Mouse (Mus musculus) liver, adult 2 months (tissue): ENCODE results near the gene Sox30. TPM values are rescaled to one million over a fixed set of nuclear protein-coding genes. Genes with fewer than 3 reads are reported as not detected.

Experiments used
- DNase-seq: peaks from one replicate; pipeline ENCODE4 v3.0.0-alpha.2; 2011; ENCODE audit warnings: low read depth, low spot score; ENCODE audit errors: extremely low read depth
- H3K27ac ChIP-seq: fragments of 200-500 bp; replicated peaks from 2 replicates; pipeline ENCODE4 v1.5.1; 2012; ENCODE audit warnings: low read depth, mild to moderate bottlenecking, control low read depth, inconsistent platforms, low read length; ENCODE audit not compliant: insufficient read depth
- H3K27me3 ChIP-seq: fragments of 200-500 bp; 2 replicates; pipeline ENCODE4 v1.6.1; 2012; ENCODE audit warnings: mild to moderate bottlenecking, moderate library complexity, low read length, inconsistent platforms; ENCODE audit not compliant: control insufficient read depth, insufficient read depth
- H3K36me3 ChIP-seq: fragments of 200-500 bp; 2 replicates; pipeline ENCODE4 v1.6.1; 2012; ENCODE audit warnings: low read length, inconsistent platforms; ENCODE audit not compliant: control insufficient read depth, insufficient read depth
- H3K4me1 ChIP-seq: fragments of 200-500 bp; 2 replicates; pipeline ENCODE4 v1.6.1; 2011; ENCODE audit warnings: low read length; ENCODE audit not compliant: control insufficient read depth, insufficient read depth
- H3K4me3 ChIP-seq: fragments of 200-500 bp; 2 replicates; pipeline ENCODE4 v1.5.1; 2011; ENCODE audit warnings: low read depth, mild to moderate bottlenecking, control low read depth, low read length, moderate library complexity; ENCODE audit not compliant: insufficient read depth
- H3K79me2 ChIP-seq: fragments of 200-500 bp; 2 replicates; pipeline ENCODE4 v1.6.1; 2012; ENCODE audit warnings: inconsistent platforms, mild to moderate bottlenecking, low read length, moderate library complexity; ENCODE audit not compliant: control insufficient read depth, insufficient read depth
- H3K9ac ChIP-seq: fragments of 200-500 bp; 2 replicates; pipeline ENCODE4 v1.6.1; 2012; ENCODE audit warnings: low read depth, mild to moderate bottlenecking, control low read depth, inconsistent platforms, low read length
- CTCF ChIP-seq: fragments of 200-500 bp; IDR thresholded peaks from 2 replicates; pipeline ENCODE4 v1.5.1; 2011; ENCODE audit warnings: low read depth, low read length, control low read depth
- POLR2A ChIP-seq: fragments of 200-500 bp; IDR thresholded peaks from 2 replicates; pipeline ENCODE4 v1.6.1; 2011; ENCODE audit warnings: low read length, control low read depth; ENCODE audit not compliant: insufficient read depth; ENCODE audit errors: extremely low read depth
- WGBS: fragments of 180-500 bp; shearing (Covaris S2); methylation state at CpG from one replicate; pipeline ENCODE4 v1.1.7; 2018; 5-methylcytosine and 5-hydroxymethylcytosine counted together
- polyA plus RNA-seq: library from polyadenylated mRNA; depleted of rRNA; stranded (reverse); fragments of >200 nt; gene quantifications from 2 replicates; pipeline ENCODE4 v1.2.3, GENCODE M21; 2012
- total RNA-seq: library from RNA; depleted of rRNA; stranded (reverse); fragments of >200 nt; gene quantifications from 2 replicates; pipeline ENCODE4 v1.2.3, GENCODE M21; 2014

Sox30 gene
- total and polyA plus RNA-seq, 2 experiments: under 0.01 TPM; not detected in 1

- H3K9ac ChIP-seq: peak overlapping the region; percentile 90
- H3K27me3 ChIP-seq: no peaks in the 10 kb centered on the region
- H3K4me1 ChIP-seq: peaks cover 8% of the 10 kb centered on the region
- H3K36me3 ChIP-seq: no peaks in the 10 kb centered on the region
- no peak overlapping the region for H3K27ac ChIP-seq
- no peak for TF ChIP-seq CTCF
- no peak for TF ChIP-seq POLR2A
- no peaks in the 10 kb centered on the region for H3K79me2 ChIP-seq
- under 1% methylated on average over 49 of the region's 49 CpGs for WGBS
- DNase-seq: no peak
- peak overlapping the region; percentile 93 for H3K4me3 ChIP-seq
Observed at GRCm38 (mm10) chr11:45943891-45944642, 36.0 kb upstream of the Sox30 start.

GRCm38 (mm10) chr11:45944643-45945156 is 35.4 kb upstream of the Sox30 start, which contains the start of gene Lsm11:
Lsm11 (minus strand) TSS chr11:45944935.
- peak within 1 kb of the TSS; percentile 93 for H3K4me3 ChIP-seq
- H3K4me1 ChIP-seq: peaks cover 8% of the 10 kb centered on the region
- 1% methylated on average over 55 of the region's 55 CpGs for WGBS
- no peaks in the 10 kb centered on the region for H3K27me3 ChIP-seq
- TF ChIP-seq POLR2A (no peak), CTCF (peak; percentile 99)
- no peak within 1 kb of the TSS for H3K27ac ChIP-seq
- H3K36me3 ChIP-seq: peaks cover under 1% of the 10 kb centered on the region; the same call in 1 of the 2 replicates
- peak within 1 kb of the TSS; percentile 90 for H3K9ac ChIP-seq
- H3K79me2 ChIP-seq: no peaks in the 10 kb centered on the region
- peak; percentile 80 for DNase-seq

DNA sequence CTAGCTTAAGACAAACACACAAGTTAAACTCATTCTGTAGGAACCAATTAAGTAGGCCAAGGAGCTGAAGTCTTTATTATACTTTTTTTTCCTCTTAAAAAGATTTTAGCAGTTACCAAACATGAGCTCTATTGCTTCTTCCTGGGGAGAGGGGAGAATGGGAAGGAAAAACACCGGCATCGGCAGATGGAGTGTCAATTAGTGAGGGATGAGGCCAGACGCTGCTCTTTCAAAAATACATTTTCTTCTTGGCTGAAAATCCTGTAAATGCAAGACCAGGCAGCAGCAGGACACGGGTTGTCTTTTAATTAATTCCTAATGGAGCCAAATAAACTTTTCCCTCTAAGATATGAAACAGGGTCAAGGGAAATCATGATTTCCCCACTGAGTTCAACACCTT is 33.3 kb upstream of the Sox30 start:
- no peak overlapping the region for H3K9ac ChIP-seq
- TF ChIP-seq CTCF: no peak
- DNase-seq: no peak
- no peak overlapping the region for H3K27ac ChIP-seq
- H3K4me3 ChIP-seq: no peak overlapping the region
- H3K79me2 ChIP-seq: no peaks in the 10 kb centered on the region
- H3K4me1 ChIP-seq: peaks cover 8% of the 10 kb centered on the region
- 80% methylated on average over 4 of the region's 4 CpGs for WGBS
- peaks cover 8% of the 10 kb centered on the region; the same call in 1 of the 2 replicates for H3K36me3 ChIP-seq
- H3K27me3 ChIP-seq: no peaks in the 10 kb centered on the region

DNA sequence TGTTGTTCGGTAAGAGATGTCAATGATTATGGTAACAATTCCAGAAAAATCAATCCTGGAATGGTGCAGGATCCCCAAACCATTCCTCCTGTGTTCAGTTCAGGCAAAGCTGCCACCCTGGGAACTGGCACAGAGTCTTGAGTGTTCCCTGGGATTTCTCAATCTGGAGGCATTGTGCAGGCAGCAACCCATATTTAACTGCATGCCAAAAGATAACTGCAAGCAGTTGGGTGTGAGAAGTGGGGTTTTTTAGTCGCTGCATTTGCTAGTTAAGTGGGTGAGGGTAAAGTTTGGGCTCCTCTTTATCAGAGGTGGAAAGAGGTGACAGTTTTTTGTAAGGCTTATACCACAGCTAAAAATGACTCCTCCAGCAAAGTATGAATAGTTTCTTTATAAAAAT is 32.6 kb upstream of the Sox30 start:
- no peak overlapping the region for H3K9ac ChIP-seq
- H3K4me3 ChIP-seq: no peak overlapping the region
- no peaks in the 10 kb centered on the region for H3K27me3 ChIP-seq
- peaks cover 11% of the 10 kb centered on the region; the same call in 1 of the 2 replicates for H3K36me3 ChIP-seq
- H3K4me1 ChIP-seq: peaks cover 8% of the 10 kb centered on the region
- 79% methylated on average over 2 of the region's 2 CpGs for WGBS
- TF ChIP-seq POLR2A (no peak), CTCF (no peak)
- DNase-seq: no peak
- no peaks in the 10 kb centered on the region for H3K79me2 ChIP-seq
- H3K27ac ChIP-seq: no peak overlapping the region

- DNase-seq: peak; percentile 87
- Histone ChIP-seq H3K36me3 (peaks cover 8% of the 10 kb centered on the region; the same call in 1 of the 2 replicates), H3K9ac (peak within 1 kb of the TSS; percentile 91), H3K27ac (peak within 1 kb of the TSS; percentile 97), H3K4me3 (peak within 1 kb of the TSS; percentile 94), H3K79me2 (no peaks in the 10 kb centered on the region), H3K27me3 (no peaks in the 10 kb centered on the region), H3K4me1 (0 out of 2 replicates have a peak, but pooled peaks cover 3% of the 10 kb centered on the region)
- TF ChIP-seq CTCF: 0 out of 2 replicates have a peak, but pooled peaks have one; percentile 2
- no peak for TF ChIP-seq POLR2A
- WGBS: under 1% methylated on average over 32 of the region's 32 CpGs
Observed at GRCm38 (mm10) chr11:45955127-45955627, 24.9 kb upstream of the Sox30 start, which contains the start of gene Thg1l. Thg1l (minus strand) TSS chr11:45955494.
